Mouse (Mus musculus) olfactory bulb, adult 2 months (tissue): Measurements from ENCODE around the gene Gm29735. TPM values are rescaled to one million over a fixed set of nuclear protein-coding genes. Genes with fewer than 3 reads are reported as not detected.
"Not testable (repeated sequence)": the region's sequence is repeated elsewhere in the genome, so short reads cannot be mapped to it uniquely, and the experiment has no call there.

Experiments
- H3K27ac ChIP-seq: fragments of 200-500 bp; 2 replicates; pipeline ENCODE4 v1.5.1; 2012; ENCODE audit warnings: low read depth, low read length; ENCODE audit not compliant: insufficient read depth
- H3K4me1 ChIP-seq: fragments of 200-500 bp; 2 replicates; pipeline ENCODE4 v1.6.1; 2012; ENCODE audit warnings: low read length; ENCODE audit not compliant: control insufficient read depth, insufficient read depth
- H3K4me3 ChIP-seq: fragments of 200-500 bp; 2 replicates; pipeline ENCODE4 v1.5.1; 2012; ENCODE audit warnings: mild to moderate bottlenecking, low read depth, low read length, moderate library complexity; ENCODE audit not compliant: insufficient read depth
- CTCF ChIP-seq: fragments of 200-500 bp; IDR thresholded peaks from 2 replicates; pipeline ENCODE4 v1.5.1; 2012; ENCODE audit warnings: low read depth, mild to moderate bottlenecking, low read length, moderate library complexity; ENCODE audit not compliant: insufficient read depth
- POLR2A ChIP-seq: fragments of 200-500 bp; IDR thresholded peaks from 2 replicates; pipeline ENCODE4 v1.6.1; 2012; ENCODE audit warnings: mild to moderate bottlenecking, low read depth, low read length, moderate library complexity; ENCODE audit not compliant: insufficient read depth
- WGBS: fragments of 180-500 bp; shearing (Covaris S2); methylation state at CpG from one replicate; pipeline ENCODE4 v1.1.7; 2018; 5-methylcytosine and 5-hydroxymethylcytosine counted together
- polyA plus RNA-seq: library from polyadenylated mRNA; stranded (reverse); fragments of >200 nt; gene quantifications from 2 replicates; pipeline ENCODE4 v1.2.4, GENCODE M21; 2012; ENCODE audit warnings: low replicate concordance; ENCODE audit not compliant: missing spikeins, insufficient read depth, insufficient read length

The Gm29735 gene
- polyA plus RNA-seq, 1 experiment, result not detected

- H3K27ac ChIP-seq, result no peak overlapping the region
- no peaks in the 10 kb centered on the region; the same call in 1 of the 2 replicates for H3K4me1 ChIP-seq
- WGBS, result 89% methylated on average over 3 of the region's 3 CpGs
- no peak for TF ChIP-seq CTCF
- no peak for TF ChIP-seq POLR2A
- H3K4me3 ChIP-seq, result no peak overlapping the region
These were observed 2.5 kb upstream of the Gm29735 start for GRCm38 (mm10) chr7:142159366-142159765.

DNA sequence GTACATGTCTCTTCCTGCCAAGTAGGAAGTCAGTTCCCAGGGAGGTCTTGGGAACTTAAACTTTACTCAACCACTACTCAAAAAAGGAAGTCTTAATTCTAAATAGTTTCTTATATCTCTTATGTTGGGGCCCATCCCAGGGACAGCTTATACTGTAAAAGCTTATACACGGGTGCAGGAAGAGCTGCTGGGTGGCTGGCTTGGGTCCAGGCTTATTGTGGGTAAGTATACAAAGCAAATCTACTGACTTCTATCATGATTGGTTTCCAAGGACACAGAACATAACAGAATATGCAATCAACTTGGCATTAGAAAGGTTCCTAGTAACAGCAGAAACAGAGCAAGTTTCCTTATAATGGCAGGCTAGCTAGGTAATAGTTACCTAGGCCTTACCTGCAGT lies 1.6 kb downstream of the Gm29735 start:
- Histone ChIP-seq H3K4me1 (no peaks in the 10 kb centered on the region; the same call in 1 of the 2 replicates), H3K4me3 (no peak overlapping the region), H3K27ac (no peak overlapping the region)
- WGBS, result 59% methylated on average over 1 of the region's 1 CpGs
- TF ChIP-seq CTCF, result no peak
- TF ChIP-seq POLR2A, result no peak

DNA sequence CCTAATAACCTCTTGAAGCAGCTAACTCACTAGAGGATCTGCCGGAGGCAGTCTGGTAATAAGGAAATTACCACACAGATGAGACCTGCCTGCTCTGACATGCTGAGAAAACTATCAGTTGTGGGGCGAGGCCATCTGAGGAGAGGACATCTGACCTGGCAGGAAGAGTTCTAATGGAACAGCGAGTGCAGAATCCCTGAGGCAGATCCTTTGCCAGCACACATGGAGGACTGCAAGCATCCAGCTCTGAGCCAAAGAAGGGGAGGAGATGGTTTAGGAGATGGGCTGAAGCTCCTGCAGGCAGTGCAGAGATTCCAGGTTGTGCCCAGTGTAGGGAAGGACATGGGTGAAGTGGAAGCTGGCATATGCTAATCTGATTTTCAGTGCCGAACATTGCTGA lies 4.7 kb downstream of the Gm29735 start:
- no peak for TF ChIP-seq POLR2A
- TF ChIP-seq CTCF, result no peak
- whole genome bisulfite sequencing, result 88% methylated on average over 4 of the region's 4 CpGs
- H3K27ac ChIP-seq, result no peak overlapping the region
- no peaks in the 10 kb centered on the region; the same call in 1 of the 2 replicates for H3K4me1 ChIP-seq
- H3K4me3 ChIP-seq, result no peak overlapping the region

DNA sequence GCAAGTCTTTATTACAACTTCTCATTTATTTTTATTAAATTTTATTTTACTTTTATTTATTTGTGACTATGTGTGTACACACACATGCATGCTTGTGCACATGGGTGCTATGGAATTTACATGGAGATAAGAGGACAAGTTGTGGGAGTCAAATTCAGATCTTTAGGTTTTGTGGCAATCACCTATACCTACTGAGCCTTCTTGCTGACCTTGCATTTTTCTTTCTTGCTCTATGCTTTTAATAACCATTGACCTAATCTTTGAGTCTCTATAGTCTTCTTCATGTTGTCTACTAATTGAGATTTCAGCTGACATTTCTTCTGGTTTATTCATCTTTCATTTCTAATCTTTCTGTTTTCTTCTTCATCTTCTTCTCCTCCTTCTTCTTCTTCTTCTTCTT lies 8.3 kb downstream of the Gm29735 start:
- no peak overlapping the region for H3K4me3 ChIP-seq
- H3K27ac ChIP-seq, result no peak overlapping the region
- H3K4me1 ChIP-seq, result no peaks in the 10 kb centered on the region
- TF ChIP-seq CTCF (no peak), POLR2A (no peak)

GRCm38 (mm10) chr7:142146033-142146432 lies 10.9 kb downstream of the Gm29735 start:
- TF ChIP-seq POLR2A (no peak), CTCF (no peak)
- Histone ChIP-seq H3K4me1 (no peaks in the 10 kb centered on the region), H3K4me3 (no peak overlapping the region), H3K27ac (no peak overlapping the region)
- WGBS, result 6% methylated on average over 1 of the region's 1 CpGs

- no peak for TF ChIP-seq CTCF
- TF ChIP-seq POLR2A, result no peak
- WGBS, result 52% methylated on average over 4 of the region's 4 CpGs
- H3K4me1 ChIP-seq, result no peaks in the 10 kb centered on the region
- H3K27ac ChIP-seq, result no peak overlapping the region
- no peak overlapping the region for H3K4me3 ChIP-seq
These were observed 11.4 kb downstream of the Gm29735 start for GRCm38 (mm10) chr7:142145413-142145940.

- no peaks in the 10 kb centered on the region for H3K4me1 ChIP-seq
- no peak within 1 kb of the TSS for H3K27ac ChIP-seq
- H3K4me3 ChIP-seq, result no peak within 1 kb of the TSS
- TF ChIP-seq CTCF (no peak), POLR2A (no peak)
- WGBS, result 80% methylated on average over 1 of the region's 1 CpGs
These were observed 12.4 kb downstream of the Gm29735 start, which contains the start of gene Gm45337 for GRCm38 (mm10) chr7:142144507-142144906. TSS of gene Gm45337 (minus strand) at chr7:142144607.

- H3K4me1 ChIP-seq, H3K4me3 ChIP-seq, H3K27ac ChIP-seq: not testable (repeated sequence)
- 76% methylated on average over 1 of the region's 1 CpGs for WGBS
These were observed 13.4 kb downstream of the Gm29735 start for GRCm38 (mm10) chr7:142143506-142144010.

- TF ChIP-seq CTCF (no peak), POLR2A (no peak)
- 8% methylated on average over 1 of the region's 1 CpGs for WGBS
- no peak overlapping the region for H3K27ac ChIP-seq
- no peak overlapping the region for H3K4me3 ChIP-seq
- H3K4me1 ChIP-seq, result no peaks in the 10 kb centered on the region
These were observed 16.2 kb downstream of the Gm29735 start for GRCm38 (mm10) chr7:142140696-142141095.

- H3K27ac ChIP-seq, H3K4me1 ChIP-seq, H3K4me3 ChIP-seq: not testable (repeated sequence)
- WGBS, result 53% methylated on average over 2 of the region's 2 CpGs
These were observed 21.0 kb downstream of the Gm29735 start, which contains the start of gene Gm39115 for GRCm38 (mm10) chr7:142135934-142136333. TSS of gene Gm39115 (minus strand) at chr7:142136034.
